Mouse (Mus musculus) spleen, postnatal 14 days (tissue): ENCODE results near the gene Osr1.

ENCODE experiments used
- DNase-seq, 2 experiments: peaks; one replicate each; pipeline ENCODE4 v3.0.0; 2021 to 2022; ENCODE audit warnings: low spot score in 2 of 2

The Osr1 gene

DNA sequence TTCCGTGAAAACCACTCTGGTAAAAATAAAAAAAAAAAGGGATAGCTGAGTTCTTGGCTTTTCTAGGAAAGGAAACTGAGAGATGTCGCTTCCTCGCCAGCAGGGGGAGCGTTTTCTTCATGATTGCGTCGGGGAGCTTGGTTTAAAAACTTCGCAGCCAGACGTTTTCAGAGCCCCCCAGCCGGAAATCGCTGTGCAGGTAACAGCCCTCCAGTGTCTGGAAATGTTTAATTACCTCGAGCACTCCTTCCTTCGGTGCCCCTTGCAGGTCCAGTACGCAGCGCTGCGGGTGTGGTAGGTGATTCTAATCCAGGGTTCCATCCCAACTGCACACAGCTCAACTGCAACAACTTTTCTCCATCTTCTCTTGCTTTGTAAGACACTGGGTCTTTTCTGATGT is at the start of gene Osr1:
Gene Osr1 (plus strand): TSS at position 146 of the 400 bp plus-strand sequence.
- DNase-seq = peak in 1 of 2 experiments; percentile 6

DNA sequence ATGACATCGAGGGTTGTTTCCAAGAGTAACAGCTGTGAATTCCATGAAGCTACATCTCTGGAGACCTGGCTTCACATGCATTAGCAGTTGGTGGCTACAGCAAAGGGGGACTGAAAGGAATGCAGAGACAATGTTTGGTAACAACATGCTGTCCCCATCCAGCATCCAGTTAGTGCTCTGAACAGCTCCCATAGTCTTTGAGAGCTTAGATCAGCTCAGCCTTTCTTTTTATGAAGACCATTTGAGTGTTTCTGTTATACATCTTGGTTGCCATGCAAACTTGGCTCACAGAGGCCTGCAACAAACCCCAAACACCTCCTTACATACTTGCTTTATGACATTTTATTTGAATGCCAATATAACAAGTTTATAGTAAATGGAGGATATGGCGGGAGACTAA is 19.6 kb upstream of the Osr1 start:
- DNase-seq = no peak

DNA sequence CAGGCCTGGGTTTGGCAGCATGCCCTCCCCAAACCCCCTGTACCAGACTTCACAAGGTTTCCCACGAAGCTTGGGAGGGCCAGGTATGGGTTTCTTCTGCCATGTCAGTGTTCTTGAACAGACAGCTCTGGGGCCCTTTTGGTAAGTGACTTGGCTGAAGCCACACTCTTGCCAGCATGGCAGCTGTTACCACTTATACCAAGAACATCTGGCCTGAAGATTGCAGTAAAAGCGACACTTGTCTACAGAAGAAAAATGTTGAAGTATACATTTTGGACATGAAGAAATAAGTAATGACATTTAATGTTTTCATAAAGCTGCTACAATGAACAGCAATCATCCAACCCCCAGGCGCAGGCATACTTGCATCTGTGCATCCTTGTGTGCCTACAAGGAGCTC is 5.0 kb upstream of the Osr1 start:
- no peak for DNase-seq

- DNase-seq = no peak
These were observed 630 bp downstream of the Osr1 start for GRCm38 (mm10) chr12:9570496-9570995.

DNA sequence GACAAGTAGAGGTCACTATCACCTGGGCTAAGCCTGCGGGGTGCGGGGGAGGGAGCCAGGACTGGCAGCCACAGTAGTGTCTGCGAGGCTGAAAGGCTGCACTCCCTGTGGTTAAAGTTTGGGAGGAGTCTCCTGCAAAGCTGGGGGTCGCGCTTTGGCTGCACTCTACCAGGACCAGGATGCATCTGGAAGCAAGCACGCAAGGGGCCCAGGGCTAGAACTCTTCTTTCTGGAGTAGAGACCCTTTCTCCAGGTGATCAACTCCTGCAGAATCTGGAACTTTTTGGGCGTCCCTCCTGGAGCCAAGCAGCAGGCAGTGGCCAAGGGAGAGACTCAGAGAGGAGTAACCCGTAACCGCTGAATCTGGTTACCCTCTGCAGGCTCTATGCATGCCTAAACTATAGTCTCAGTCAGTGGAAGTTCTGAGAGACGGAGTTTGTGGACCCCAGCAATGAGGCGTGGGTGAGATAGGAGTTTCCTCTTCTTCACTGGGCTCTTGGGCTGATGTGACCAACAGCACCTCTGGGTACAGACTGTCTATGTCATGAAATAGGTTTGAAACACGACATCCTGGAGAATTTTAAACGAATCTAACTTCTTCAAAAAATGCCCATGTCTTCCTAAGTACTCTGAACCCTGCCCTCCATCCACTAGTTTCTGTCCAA is 1.5 kb downstream of the Osr1 start:
- DNase-seq = no peak

- DNase-seq = no peak
These were observed 2.1 kb downstream of the Osr1 start for GRCm38 (mm10) chr12:9572022-9572421.

- DNase-seq = no peak
These were observed 3.8 kb downstream of the Osr1 start for GRCm38 (mm10) chr12:9573682-9574081.

GRCm38 (mm10) chr12:9574244-9574871 is 4.4 kb downstream of the Osr1 start:
- DNase-seq = no peak

GRCm38 (mm10) chr12:9575158-9576042 is 5.5 kb downstream of the Osr1 start:
- no peak for DNase-seq

- no peak for DNase-seq
These were observed 6.2 kb downstream of the Osr1 start for GRCm38 (mm10) chr12:9576043-9576538.

DNA sequence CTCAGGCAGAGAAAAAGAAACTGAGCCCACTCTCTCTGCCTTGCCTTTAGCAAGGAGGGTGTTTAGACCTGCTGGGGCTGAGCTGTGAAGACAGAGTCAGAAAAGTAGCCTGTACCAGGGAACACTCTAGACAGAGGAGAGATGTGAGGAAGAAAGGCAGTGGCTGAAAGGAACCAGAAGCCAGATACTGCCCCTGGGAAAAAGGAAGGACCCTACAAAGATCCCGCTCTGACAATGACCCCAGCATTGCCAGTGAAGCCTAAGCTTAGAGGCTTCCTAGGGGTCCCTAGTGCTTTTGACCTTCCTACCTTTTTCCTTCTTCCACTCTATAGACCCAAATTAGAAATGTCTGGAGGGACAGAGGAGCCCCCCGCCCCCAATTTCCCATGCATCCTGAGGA is 7.7 kb downstream of the Osr1 start:
- DNase-seq = no peak

DNA sequence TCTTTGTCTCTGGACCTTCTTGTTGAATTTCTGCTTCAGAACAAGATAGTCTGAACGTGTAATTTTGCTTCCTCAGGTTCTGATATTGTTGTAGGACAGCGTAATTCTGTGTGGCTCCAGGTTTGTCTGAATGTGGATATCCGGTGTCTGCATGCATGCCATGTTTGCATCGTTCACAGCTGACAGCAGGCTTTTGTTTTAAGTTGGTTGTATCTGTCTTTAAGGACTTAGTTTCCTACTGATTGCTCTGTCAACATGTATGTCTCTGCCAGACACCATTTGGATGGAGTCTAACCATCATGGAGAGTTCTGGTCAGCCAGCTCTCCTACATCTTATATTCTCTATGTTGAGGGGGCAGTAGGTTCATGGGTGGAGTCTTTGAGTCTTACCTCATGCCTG is 8.7 kb downstream of the Osr1 start:
- DNase-seq = no peak

DNA sequence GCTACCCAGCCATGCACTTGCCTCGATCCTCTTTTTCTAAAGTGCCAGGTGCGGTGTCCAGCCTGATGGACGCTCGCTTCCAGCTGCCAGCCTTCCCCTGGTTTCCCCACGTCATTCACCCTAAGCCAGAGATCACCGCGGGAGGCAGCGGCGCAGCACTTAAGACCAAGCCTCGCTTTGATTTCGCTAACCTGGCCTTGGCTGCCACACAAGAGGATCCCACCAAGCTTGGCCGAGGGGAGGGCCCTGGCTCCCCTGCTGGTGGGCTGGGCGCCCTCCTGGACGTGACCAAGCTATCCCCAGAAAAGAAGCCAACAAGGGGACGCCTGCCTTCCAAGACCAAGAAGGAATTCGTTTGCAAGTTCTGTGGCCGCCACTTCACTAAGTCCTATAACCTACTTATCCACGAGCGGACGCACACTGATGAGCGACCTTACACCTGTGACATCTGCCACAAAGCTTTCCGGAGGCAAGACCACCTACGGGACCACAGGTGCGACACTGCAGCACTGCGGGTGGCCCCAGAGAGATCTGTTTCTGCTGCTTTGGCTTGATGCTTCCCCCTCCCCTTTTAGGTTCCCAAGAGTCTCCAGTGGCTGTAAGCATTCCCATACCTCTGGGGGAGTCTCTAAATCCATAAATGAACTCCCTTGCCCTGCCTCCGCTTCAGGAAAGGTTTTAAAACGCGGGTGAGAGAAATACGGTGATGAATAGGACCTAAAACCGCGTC is 9.6 kb downstream of the Osr1 start:
- DNase-seq = no peak

DNA sequence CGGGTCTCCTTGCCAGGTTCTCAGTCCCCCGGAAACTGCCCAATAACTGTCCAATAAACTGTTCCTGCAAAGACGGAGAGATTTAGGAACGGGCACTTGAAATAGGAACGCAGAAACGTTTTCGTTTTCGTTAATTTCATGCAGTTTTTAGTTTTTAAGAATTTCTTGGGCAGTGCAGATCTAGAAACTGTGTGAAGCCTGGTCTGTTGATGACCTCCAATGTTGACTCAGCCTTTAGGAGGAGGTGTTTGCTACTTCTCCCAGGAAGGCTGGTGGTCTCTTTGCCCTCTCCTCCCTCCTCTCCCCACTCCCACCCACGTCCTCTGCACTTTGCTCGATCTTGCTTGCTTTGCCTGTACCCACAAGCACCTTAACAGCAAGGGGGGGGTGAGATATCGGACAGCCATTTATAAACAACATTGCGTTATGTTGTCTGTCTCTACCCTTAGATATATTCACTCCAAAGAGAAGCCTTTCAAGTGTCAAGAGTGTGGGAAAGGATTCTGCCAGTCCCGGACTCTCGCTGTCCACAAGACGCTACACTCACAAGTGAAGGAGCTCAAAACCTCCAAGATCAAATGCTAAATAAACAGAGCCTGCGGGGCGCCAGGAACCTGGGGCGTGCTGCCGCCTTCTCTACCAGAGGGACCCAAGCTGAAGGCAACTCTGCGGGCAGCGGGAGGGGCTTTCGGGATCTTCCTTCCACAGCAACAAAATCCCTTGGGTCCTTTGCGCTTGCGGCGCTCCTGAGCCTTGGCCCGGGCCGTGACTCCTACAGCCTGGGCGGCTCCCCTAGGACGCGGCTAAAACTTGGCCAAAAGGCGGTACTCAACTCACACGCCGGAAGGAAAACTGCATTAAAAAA is 10.4 kb downstream of the Osr1 start:
- DNase-seq = no peak

GRCm38 (mm10) chr12:9581011-9581410 is 11.1 kb downstream of the Osr1 start:
- DNase-seq = no peak

GRCm38 (mm10) chr12:9581506-9581905 is 11.6 kb downstream of the Osr1 start:
- no peak for DNase-seq

DNA sequence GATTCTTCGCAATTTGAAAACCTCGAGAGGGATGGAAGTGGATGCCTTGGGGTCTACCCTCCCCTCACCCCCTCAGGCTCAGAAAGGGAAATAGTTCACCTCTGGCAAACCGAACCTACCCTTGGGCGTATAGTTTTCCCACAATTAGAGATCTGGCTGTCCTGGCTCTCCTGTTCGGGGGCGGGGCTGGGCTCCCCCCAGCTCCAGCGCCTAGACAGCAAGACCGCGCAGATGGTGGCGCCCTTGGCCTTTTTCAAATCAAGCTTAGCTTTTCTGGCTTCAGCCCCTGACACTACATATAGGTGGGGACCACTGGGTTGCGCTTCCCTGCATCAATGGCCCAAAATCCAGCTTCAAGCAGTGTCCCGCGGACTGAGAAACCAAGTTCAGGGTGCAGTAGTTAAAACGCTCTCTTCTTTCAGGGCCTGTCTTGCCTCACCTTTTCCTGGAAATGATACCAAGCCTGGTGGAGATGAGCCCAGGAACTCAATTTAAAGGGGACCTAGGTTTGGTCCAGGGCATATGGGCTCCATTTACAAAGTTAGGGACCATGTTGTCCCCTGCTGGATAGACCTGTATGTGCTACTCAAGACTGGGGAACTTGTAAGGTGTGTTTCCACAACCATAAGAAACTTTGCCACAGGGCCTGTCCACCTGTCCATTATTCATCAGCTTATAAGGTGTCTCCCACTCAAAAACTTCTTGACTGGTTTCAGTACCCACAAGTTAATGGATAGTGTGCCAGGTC is 12.5 kb downstream of the Osr1 start:
- DNase-seq = no peak

DNA sequence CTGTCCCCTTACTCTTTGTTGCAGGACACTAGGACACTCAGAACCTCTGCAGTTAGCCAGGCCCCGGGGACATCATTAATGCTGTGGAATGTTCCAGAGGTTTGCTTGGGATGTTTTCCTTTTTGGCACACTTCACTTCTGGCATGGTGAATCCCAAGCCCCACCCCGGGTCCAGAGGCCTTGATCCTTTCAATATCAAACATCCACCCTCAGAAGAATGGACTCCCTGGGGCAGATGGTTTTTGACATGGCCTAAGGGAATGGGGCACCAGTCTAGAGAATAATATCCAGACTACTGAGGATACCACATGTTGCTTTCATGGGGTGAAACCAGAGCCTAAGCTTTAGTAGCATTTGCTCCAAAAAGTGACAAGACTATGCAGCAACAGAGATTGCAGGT is 13.5 kb downstream of the Osr1 start:
- no peak for DNase-seq

- DNase-seq = no peak
These were observed 14.6 kb downstream of the Osr1 start for GRCm38 (mm10) chr12:9584366-9585084.
